Mouse (Mus musculus): ENCODE measurements around the gene Gstm3.

DNA sequence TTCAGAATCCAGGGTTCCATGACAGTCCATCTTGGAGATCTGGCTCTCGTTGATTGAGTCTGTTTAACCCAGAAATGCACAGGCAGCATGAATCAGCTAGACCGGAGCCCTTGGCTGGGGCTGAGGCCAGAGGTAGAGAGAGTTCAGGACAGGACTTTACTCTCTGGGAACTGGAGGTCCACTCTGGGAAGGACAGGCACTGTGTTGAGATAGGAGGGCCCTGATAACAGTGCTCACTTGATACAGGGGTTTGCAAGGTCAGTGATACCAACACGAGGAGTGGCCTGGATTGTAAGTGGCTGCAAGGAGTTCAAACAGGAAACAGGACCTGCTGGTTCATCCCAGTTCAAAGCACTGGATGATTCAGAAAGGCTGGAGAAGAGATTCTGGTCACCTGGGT, 8.6 kb upstream of the Gstm3 start:
- TF ChIP-seq CTCF (IDR thresholded peaks at IDR 0.05; ENCODE audit: low read depth, low read length) (no peak), POLR2A (IDR thresholded peaks at IDR 0.05; ENCODE audit: insufficient read depth, low read length) (no peak)
